Mouse (Mus musculus): ENCODE data around the gene Hs2st1.

Hs2st1 gene

DNA sequence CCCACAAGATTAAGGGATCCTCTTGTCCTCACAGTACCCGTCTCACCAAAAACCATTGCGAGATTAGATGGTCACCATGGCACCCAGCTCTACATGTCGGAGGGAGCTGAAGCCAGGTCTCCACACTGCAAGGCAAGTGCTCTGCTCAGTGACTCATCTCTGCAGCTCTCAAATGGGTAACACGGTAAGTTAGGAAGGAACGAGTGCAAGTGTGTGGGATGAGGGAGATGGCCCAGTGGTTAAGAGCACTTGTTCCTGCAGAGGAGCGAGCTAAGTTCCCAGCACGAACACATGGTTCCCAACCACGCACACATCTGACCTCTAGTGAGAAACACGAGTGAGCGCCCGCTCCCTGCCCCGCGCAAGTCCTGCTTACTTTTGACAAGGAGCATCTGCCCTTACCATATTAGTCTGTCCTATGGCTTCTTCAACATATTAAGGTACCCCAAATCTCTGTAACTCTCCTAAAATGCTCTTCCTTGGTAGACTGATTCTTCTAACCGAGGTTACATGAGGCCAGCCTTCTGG lies 132.0 kb downstream of the Hs2st1 start:
- no peak for DNase-seq (ENCODE audit: low spot score)

DNA sequence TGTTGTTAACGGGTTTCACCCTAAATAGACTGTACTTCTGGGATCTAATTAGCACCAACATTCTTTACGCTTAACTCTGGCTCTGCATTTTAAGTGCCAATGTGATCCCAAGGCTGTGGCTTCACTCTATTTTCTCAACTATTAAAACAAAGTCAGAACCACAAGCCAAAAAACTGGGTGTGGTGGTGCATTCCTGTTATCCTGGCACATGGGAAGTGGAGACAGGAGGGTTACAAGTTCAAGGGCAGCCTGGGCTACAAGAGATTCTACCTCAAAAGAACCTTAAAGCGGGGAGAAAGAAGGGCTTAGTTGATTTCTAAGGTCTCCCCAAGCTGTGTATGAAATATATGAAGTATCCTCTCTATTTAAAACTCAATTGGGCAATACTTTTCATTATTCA lies 133.9 kb downstream of the Hs2st1 start:
- DNase-seq (ENCODE audit: low spot score), result no peak

DNA sequence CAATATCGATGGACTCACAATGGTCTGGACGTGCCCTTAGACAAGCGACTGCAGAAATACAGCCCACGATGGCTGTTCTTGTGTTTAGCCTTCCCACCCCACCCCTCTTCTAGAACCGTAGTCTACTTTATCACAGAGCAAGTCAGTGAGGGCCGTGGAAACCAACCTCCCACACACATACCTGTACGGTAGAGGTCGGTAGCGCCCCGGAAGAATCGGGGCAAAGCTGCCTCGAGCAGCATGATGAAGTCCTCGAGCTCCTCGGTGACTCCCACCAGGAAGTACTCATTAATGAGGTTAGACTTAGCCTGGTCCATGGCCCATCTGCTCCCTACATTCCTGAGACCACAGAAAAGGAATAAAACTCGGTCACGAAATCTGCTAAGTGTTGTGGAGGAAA lies 134.7 kb downstream of the Hs2st1 start:
- no peak for DNase-seq (ENCODE audit: low spot score)

GRCm38 (mm10) chr3:144434276-144434675 lies 135.7 kb downstream of the Hs2st1 start:
- no peak for DNase-seq (ENCODE audit: low spot score)

- no peak for DNase-seq (ENCODE audit: low spot score)
These were observed 136.9 kb downstream of the Hs2st1 start for GRCm38 (mm10) chr3:144433039-144433438.

DNA sequence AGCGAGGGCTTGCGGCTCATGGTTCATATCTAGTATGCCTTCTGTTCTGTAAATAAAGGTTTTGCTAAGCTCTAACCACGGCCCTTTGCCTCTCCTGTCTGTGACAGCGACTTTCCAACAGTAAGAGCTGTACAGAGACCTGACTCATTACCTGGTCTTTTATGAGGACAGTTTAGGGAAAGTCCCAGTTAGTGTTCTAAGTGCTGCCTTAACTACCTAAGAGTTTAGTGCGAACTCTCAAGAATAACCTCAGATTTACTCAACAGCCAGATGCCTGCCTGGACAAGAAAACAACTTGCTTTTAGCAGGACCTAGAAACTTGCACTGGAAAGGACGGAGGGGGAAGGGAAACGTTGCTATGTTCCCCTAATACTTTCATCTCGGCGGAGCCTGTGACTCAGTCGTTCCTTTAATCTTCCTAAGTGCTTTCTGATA lies 137.8 kb downstream of the Hs2st1 start:
- DNase-seq (ENCODE audit: low spot score), result no peak

DNA sequence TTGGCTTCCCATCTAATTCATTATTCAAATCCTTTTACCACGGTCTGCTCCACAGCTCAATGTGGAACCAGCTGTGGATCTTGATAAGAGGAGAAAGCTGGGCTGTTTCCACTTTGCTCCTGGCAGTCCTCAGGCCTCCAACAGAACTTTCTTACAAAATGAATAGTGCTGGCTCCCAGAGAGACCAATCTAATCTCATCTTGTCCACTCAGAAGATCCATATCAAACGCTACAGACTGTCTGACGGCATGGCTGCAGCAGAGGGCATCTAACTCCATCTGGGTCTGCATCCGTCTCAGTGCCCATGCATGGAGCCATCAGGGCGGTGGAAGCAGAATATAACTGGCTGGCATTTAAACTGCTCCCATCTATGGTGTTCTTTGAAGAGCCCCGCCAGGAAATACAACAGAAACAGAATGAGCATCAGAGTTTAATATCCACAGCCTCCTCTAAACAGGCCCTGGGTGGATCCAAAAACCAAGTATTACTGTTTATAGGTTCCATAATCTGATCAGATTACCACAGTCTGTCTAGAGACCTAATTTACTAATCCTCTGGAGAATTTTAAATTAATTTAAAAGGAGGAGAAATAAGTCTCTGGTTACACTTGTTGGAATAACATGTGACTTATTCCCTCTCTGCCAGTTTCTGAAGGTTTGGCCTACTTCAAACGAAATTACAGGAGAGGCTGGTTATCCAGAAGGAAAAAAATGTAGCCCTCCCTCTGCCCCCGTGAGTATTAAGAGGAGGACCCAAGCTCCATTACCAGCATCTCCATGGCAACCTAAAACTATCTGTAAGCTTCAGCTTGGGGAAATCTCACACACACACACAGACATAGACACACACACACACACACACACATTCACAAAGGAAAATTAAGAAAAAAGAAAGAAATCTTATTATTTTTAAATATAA lies 141.2 kb downstream of the Hs2st1 start:
- DNase-seq (ENCODE audit: low spot score), result no peak

DNA sequence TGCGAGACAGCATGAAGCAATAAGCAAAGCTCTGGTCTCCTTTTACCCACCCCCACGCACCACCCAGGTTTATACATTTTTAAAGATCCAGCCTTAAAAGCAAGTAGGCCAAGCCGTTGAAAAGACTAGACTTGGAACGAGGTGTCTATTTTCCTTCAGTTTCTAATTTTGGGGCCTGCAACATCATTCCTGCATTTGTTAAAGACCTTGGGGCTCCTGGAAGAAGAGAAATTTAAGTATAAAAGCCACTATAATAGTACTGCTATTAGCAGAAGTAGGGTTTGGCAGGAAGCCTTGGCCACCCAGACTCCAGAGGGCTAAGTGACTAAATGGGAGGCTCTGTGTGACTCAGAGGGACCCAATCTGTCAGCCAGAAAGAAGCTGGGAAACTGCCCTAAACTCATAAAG lies 144.9 kb downstream of the Hs2st1 start:
- peak; percentile 69 for DNase-seq (ENCODE audit: low spot score)

DNA sequence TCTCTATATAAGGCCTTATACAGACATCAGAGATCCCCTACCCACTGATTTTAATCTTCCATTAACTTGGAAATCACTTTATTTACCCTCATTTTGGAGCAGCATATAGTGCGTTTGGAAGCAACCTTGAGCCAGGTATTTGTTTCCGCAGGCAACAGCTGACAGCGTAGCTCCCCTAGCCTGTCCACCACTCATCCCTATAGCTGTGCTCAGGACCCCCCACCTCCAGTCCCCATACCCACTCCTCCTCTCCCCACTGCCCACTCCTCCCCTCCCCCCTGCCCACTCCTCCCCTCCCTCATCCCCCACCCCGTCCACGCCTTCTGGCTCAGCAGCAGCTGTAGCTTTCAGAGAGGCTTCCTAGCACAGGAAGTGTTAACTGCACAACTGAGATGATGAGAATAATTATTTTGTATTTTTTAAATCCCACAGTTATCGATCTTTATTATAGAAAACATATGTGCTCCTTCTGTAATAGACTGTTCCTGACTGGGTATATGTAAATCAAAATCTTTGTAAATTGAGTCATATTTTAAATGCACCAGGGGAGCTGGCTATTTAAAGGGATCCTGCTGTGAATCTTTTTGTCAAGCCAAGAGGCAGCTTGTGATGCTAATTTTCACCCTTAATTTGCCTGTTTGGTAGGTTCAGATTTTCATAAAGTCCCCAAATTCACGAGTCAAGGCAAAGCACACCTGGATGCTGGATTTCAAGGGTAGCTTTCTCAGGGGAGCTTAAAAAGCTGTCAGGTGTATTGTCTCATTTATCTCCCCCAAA lies 148.4 kb downstream of the Hs2st1 start:
- DNase-seq (ENCODE audit: low spot score), result no peak

GRCm38 (mm10) chr3:144413821-144414220 lies 156.2 kb downstream of the Hs2st1 start:
- DNase-seq (ENCODE audit: low spot score), result no peak

DNA sequence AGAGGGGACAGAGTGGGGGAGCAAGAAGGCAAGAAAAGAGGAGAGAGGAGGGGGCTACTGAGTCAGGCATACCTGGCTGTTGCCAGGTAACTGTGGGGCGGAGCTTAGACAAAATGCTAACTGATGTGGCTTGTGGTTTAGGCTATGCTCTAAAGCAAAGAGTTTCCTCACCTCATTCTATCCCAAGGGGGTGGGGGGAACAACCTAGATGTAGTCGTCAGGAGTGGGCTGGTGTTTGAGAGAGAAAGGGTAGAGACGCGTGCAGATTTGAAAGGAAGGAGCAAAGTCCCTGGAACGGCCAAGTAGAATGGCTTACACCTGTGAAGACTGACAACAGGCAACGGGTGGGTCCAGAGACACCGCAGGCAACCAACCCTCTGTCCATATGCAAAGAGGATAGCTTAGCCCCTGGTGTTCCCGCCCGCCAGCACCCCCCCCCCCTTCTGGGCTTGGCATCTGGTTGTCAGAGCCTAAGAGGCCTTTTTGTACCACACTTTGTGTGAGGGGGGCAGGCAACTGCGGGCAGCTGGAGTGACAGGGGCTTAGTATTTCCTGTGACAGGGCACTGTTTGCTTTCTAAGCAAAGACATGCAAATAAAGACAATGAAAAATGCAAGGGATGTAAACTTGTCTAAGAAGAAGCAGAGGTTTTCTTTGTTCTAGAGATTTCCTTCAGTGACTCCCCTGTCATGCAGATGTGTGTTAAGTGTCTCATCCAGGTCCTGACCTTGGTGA lies 157.3 kb downstream of the Hs2st1 start:
- DNase-seq (ENCODE audit: low spot score), result no peak

GRCm38 (mm10) chr3:144411650-144412278 lies 158.2 kb downstream of the Hs2st1 start:
- no peak for DNase-seq (ENCODE audit: low spot score)

GRCm38 (mm10) chr3:144411051-144411542 lies 158.9 kb downstream of the Hs2st1 start:
- DNase-seq (ENCODE audit: low spot score), result no peak

DNA sequence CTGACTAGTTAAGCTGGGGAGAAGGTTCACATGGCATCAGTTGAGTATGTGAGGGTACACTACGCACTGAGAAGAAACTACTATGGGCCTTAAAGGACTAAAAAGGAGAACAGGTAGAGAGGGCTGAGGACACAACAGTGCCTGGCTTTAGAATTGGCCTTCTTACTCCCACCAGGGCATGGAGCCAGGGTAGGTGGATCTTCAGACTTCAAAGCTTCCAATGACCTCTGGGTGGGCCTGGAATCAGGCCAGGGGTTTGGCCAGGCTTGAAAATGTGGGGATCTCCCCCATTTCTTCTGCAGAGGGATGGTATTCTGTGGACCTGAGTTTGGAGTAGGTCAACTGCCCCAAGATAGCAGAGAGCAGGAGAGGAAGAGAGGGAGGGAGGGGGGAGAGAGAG lies 161.0 kb downstream of the Hs2st1 start:
- no peak for DNase-seq (ENCODE audit: low spot score)

DNA sequence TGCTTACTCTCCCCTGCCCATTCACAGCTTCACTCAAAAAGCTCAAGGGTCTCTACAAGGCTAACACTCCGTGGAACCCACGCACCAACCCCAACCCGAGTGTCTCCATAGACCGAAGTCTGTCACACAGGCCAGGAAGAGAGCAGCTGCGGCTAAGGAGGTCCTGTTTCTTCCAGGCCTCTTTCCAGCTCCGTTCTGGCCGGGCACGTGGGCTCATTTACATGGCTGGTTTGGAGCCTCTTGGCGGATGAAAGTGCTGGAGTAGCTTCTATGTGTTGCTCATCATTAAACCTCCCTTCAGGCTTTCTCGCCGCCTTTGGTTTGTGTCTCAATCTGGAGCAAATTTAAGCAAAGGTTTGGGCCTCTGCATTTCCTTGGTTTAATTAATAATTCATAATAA lies 164.7 kb downstream of the Hs2st1 start:
- no peak for DNase-seq (ENCODE audit: low spot score)

- no peak for DNase-seq (ENCODE audit: low spot score)
These were observed 168.7 kb downstream of the Hs2st1 start for GRCm38 (mm10) chr3:144401292-144401691.

DNA sequence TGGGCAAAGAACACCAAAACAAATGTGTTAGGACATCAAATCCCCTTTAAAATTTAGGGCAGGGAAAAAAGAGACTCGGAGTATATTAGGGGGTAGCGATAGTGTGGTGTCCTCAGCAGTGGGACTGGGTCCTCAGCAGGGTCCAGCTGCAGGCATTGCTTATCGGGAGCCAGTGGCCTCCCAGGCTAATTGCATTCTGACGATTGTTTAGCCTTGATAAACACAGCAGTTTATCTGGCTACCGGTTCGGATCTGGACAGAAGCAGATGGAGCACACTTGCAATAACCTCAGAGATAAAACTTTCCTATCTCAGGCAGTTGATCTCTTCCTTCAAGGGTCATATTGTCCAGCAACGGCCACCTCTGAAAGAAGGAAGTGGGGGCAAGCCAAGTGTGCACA lies 169.1 kb downstream of the Hs2st1 start:
- DNase-seq (ENCODE audit: low spot score), result no peak

GRCm38 (mm10) chr3:144400374-144400773 lies 169.6 kb downstream of the Hs2st1 start:
- DNase-seq (ENCODE audit: low spot score), result no peak

GRCm38 (mm10) chr3:144399358-144400096 lies 170.5 kb downstream of the Hs2st1 start:
- peak; percentile 72 for DNase-seq (ENCODE audit: low spot score)

DNA sequence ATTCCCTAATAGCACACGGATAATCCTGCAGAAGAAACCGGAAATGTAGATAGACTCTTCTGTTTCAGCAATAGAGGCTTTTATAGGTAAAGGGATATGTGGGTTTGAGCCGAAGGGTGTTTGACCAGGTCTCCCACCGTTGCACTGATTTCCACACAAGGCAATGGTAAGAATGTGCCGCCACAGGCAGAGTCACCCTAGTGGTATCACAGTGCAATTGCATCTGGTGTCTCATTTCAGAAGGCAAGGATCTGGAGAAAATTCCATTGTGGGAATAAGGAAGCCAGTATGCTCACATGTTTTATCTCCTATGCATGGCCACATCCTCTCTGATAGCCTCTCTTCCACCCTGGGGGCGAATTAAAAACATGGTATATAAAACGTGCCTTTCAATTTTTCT lies 171.8 kb downstream of the Hs2st1 start:
- no peak for DNase-seq (ENCODE audit: low spot score)

GRCm38 (mm10) chr3:144396478-144396877 lies 173.5 kb downstream of the Hs2st1 start:
- no peak for DNase-seq (ENCODE audit: low spot score)
